27 mouse cellular contexts compared by ENCODE assay signal in genomic region chr5:53000169-53000872, GRCm38 (mm10). TPM values are rescaled to one million over a fixed set of nuclear protein-coding genes. Genes with fewer than 3 reads are reported as not detected.
DNase-seq lines count a peak whose midpoint lies in the region; ATAC-seq and TF ChIP-seq lines count a peak whose summit lies in the region.
"Had no signal": no experiment of that assay in that cellular context is flagged by ENCODE, and none has a peak within 500 bp of the region (broad histone marks: within the 10 kb centered on the region; RNA-seq: fewer than 3 reads in every experiment).

No protein-coding gene starts in this region.

- no peak for TF ChIP-seq CTCF in liver, adult 2 months (IDR thresholded peaks at IDR 0.05; ENCODE audit: low read depth, low read length)
- TF ChIP-seq CTCF in CH12.LX (conservative IDR thresholded peaks at IDR 0.05 in 1 of 2, IDR thresholded peaks at IDR 0.05 in 1 of 2; ENCODE audit: low read depth in 2 of 2, low read length in 2 of 2) = no peak

- WGBS in liver, adult 2 months = 50% methylated on average over 5 of the region's 5 CpGs
- 51% methylated on average over 5 of the region's 5 CpGs for WGBS in intestine, embryonic 16.5 days

- no peak for TF ChIP-seq RAD21 in CH12.LX (IDR thresholded peaks at IDR 0.05; ENCODE audit: low read depth, low read length)

- TF ChIP-seq EP300 in CH12.LX (IDR thresholded peaks at IDR 0.05; ENCODE audit: low read length) = no peak

- no peaks in the 10 kb centered on the region for H3K36me3 ChIP-seq in liver, adult 2 months (ENCODE audit: control insufficient read depth, insufficient read depth, low read length)
- H3K36me3 ChIP-seq in CH12.LX (replicated peaks in 1 of 2; ENCODE audit: control insufficient read depth in 1 of 2, insufficient read depth in 1 of 2, low read length in 1 of 2) = no peaks in the 10 kb centered on the region
- no peaks in the 10 kb centered on the region for H3K36me3 ChIP-seq in intestine, embryonic 16.5 days (ENCODE audit: control insufficient read depth, insufficient read depth, low read length)
- H3K36me3 ChIP-seq: embryonic facial prominence, embryonic 12.5 days; embryonic facial prominence, embryonic 15.5 days; forebrain, embryonic 15.5 days; hindbrain, embryonic 12.5 days; hindbrain, embryonic 15.5 days had no signal

- H3K9ac ChIP-seq in liver, adult 2 months (ENCODE audit: low read depth, low read length) = no peak overlapping the region
- no peak overlapping the region for H3K9ac ChIP-seq in CH12.LX (ENCODE audit: insufficient read depth, low read depth)
- no peak overlapping the region for H3K9ac ChIP-seq in intestine, embryonic 16.5 days (ENCODE audit: low read depth, low read length)
- H3K9ac ChIP-seq: embryonic facial prominence, embryonic 12.5 days; embryonic facial prominence, embryonic 15.5 days; forebrain, embryonic 15.5 days; hindbrain, embryonic 12.5 days; hindbrain, embryonic 15.5 days had no signal

- peak; percentile 92 for ATAC-seq in intestine, embryonic 16.5 days
- ATAC-seq: forebrain, embryonic 15.5 days had no signal

- H3K4me1 ChIP-seq in liver, adult 2 months (ENCODE audit: control insufficient read depth, insufficient read depth, low read length) = peaks cover 33% of the 10 kb centered on the region
- no peaks in the 10 kb centered on the region for H3K4me1 ChIP-seq in CH12.LX (ENCODE audit: control insufficient read depth in 1 of 2, insufficient read depth in 2 of 2)
- H3K4me1 ChIP-seq in intestine, embryonic 16.5 days (ENCODE audit: control insufficient read depth, insufficient read depth, low read length) = no peaks in the 10 kb centered on the region
- H3K4me1 ChIP-seq: embryonic facial prominence, embryonic 15.5 days had no signal

- TF ChIP-seq POLR2A in liver, adult 2 months (IDR thresholded peaks at IDR 0.05; ENCODE audit: extremely low read depth, insufficient read depth, low read length) = no peak
- TF ChIP-seq POLR2A in CH12.LX (IDR thresholded peaks at IDR 0.05; ENCODE audit: low read depth, low read length) = no peak

- no peak for DNase-seq in liver, adult 2 months (ENCODE audit: extremely low read depth, low read depth, low spot score)
- DNase-seq in liver (no peak), CH12.LX (ENCODE audit: extremely low read depth) (no peak)
- no peak for DNase-seq in heart, adult 18-20 months
- no peak for DNase-seq in layer of hippocampus, adult 11-12 months (ENCODE audit: low spot score)
- DNase-seq: adrenal gland, adult 2 months; adrenal gland, postnatal 14 days; B cell, adult 2 months; cerebellum, adult 11 months; cerebellum, adult 2 months; cerebellum, adult 9-11 months; gastrocnemius, postnatal 10 days; gastrocnemius, postnatal 36 days had no signal

- peak overlapping the region; percentile 43; the same call in 1 of the 2 replicates for H3K27ac ChIP-seq in liver, adult 2 months (replicated peaks; ENCODE audit: insufficient read depth, low read depth, low read length)
- no peak overlapping the region for H3K27ac ChIP-seq in CH12.LX (ENCODE audit: insufficient read depth, low read depth)
- peak overlapping the region; percentile 67 for H3K27ac ChIP-seq in intestine, embryonic 16.5 days (ENCODE audit: low read length)
- H3K27ac ChIP-seq: embryonic facial prominence, embryonic 12.5 days; embryonic facial prominence, embryonic 15.5 days; forebrain, embryonic 15.5 days; hindbrain, embryonic 12.5 days; hindbrain, embryonic 15.5 days had no signal

- no peak overlapping the region for H3K4me3 ChIP-seq in liver, adult 2 months (ENCODE audit: insufficient read depth, low read depth, low read length)
- H3K4me3 ChIP-seq in CH12.LX (replicated peaks in 1 of 3; ENCODE audit: low read depth in 2 of 3, low read length in 2 of 3, poor library complexity in 1 of 3) = no peak overlapping the region
- no peak overlapping the region for H3K4me3 ChIP-seq in intestine, embryonic 16.5 days (ENCODE audit: low read length)
- H3K4me3 ChIP-seq: embryonic facial prominence, embryonic 12.5 days; embryonic facial prominence, embryonic 15.5 days; forebrain, embryonic 15.5 days; hindbrain, embryonic 12.5 days; hindbrain, embryonic 15.5 days had no signal

- dilution Hi-C loops in CH12.LX (cut with MboI; ENCODE audit: extremely low pct_ligation_motif_present, extremely low pct_unique_long_range_greater_than_20kb, low sequenced_read_pairs) = no loop called here

- H3K4me2 ChIP-seq in CH12.LX (ENCODE audit: insufficient read depth, low read depth, poor library complexity, severe bottlenecking) = no peak overlapping the region; the same call in 1 of the 2 replicates
- no peak overlapping the region for H3K4me2 ChIP-seq in intestine, embryonic 16.5 days (ENCODE audit: low read depth, low read length)
- H3K4me2 ChIP-seq: embryonic facial prominence, embryonic 12.5 days; embryonic facial prominence, embryonic 15.5 days; forebrain, embryonic 15.5 days; heart, embryonic 11.5 days; hindbrain, embryonic 12.5 days; hindbrain, embryonic 15.5 days had no signal

- no peaks in the 10 kb centered on the region for H3K9me3 ChIP-seq in CH12.LX (replicated peaks; ENCODE audit: low read length)
- H3K9me3 ChIP-seq in intestine, embryonic 16.5 days (ENCODE audit: control insufficient read depth, low read length) = no peaks in the 10 kb centered on the region
- H3K9me3 ChIP-seq: embryonic facial prominence, embryonic 12.5 days; embryonic facial prominence, embryonic 15.5 days; forebrain, embryonic 15.5 days; hindbrain, embryonic 15.5 days had no signal

- H3K27me3 ChIP-seq in liver, adult 2 months (ENCODE audit: control insufficient read depth, insufficient read depth, low read length) = no peaks in the 10 kb centered on the region
- H3K27me3 ChIP-seq in CH12.LX (replicated peaks) = no peaks in the 10 kb centered on the region
- H3K27me3 ChIP-seq in intestine, embryonic 16.5 days (replicated peaks; ENCODE audit: control insufficient read depth, insufficient read depth, low read length) = no peaks in the 10 kb centered on the region
- H3K27me3 ChIP-seq: embryonic facial prominence, embryonic 12.5 days; embryonic facial prominence, embryonic 15.5 days; forebrain, embryonic 15.5 days; hindbrain, embryonic 12.5 days; hindbrain, embryonic 15.5 days had no signal

- H3K79me2 ChIP-seq in liver, adult 2 months (ENCODE audit: control insufficient read depth, insufficient read depth, low read length) = no peaks in the 10 kb centered on the region
- no peaks in the 10 kb centered on the region for H3K79me2 ChIP-seq in CH12.LX (replicated peaks; ENCODE audit: control insufficient read depth, extremely low read depth, insufficient read depth, poor library complexity, severe bottlenecking)

- in situ Hi-C loops in CH12.LX (cut with MboI; ENCODE audit: low pct_ligation_motif_present, low pct_unique_long_range_greater_than_20kb, low sequenced_read_pairs) = no loop called here

TF ChIP-seq in CH12.LX, 34 proteins besides CTCF, POLR2A, EP300 and RAD21:
- TF ChIP-seq ZC3H11A (IDR thresholded peaks at IDR 0.05; ENCODE audit: low read depth, low read length) (no peak), BHLHE40 (IDR thresholded peaks at IDR 0.05; ENCODE audit: low read depth, low read length) (peak; percentile 21; the same call in 1 of the 2 replicates)

RNA-seq across cellular contexts. Expression of gene Slc34a2, which starts 37.6 kb away (rescaled TPM):
- 0.18 and 0.27 TPM in 2 replicates for total RNA-seq in liver, adult 2 months (2014; rRNA removed)
- polyA plus RNA-seq in liver, adult 2 months (2012; rRNA removed) = 1.4 and 1.7 TPM in 2 replicates
- total RNA-seq in CH12.LX (2012; rRNA removed) (not detected in 2 replicates), CH12.LX (2014; rRNA removed) (not detected in 2 replicates)
- polyA plus RNA-seq in CH12.LX (2012; ENCODE audit: insufficient read length, low read depth) = not detected in 2 replicates
- 29.5 and 51.3 TPM in 2 replicates for polyA plus RNA-seq in intestine, embryonic 16.5 days (2015; fragmentation: Nextera tagmentation; extraction: Ambion mirVana)
- under 1 TPM in 1 of 2 experiments, not detected in 1; 0.10 TPM for total RNA-seq in heart, adult 18-20 months (2021)
- total RNA-seq: common myeloid progenitor, adult 5-6 weeks; gastrocnemius, adult 18-20 months; gastrocnemius, postnatal 10 days; gastrocnemius, postnatal 36 days; granulocyte monocyte progenitor cell, adult 5-6 weeks; hematopoietic stem cell, adult 5-6 weeks; MEL had no signal
- polyA plus RNA-seq: adrenal gland, adult 2 months; forebrain, embryonic 11.5 days; forebrain, embryonic 15.5 days; heart, embryonic 11.5 days; heart, embryonic 14.5 days had no signal
